Mouse (Mus musculus) urinary bladder, postnatal 10 days (tissue): ENCODE measurements around the gene Serpinb3b.
"Not testable (repeated sequence)": the region's sequence is repeated elsewhere in the genome, so short reads cannot be mapped to it uniquely, and the experiment has no call there.

ENCODE experiments used
- DNase-seq: peaks from one replicate; pipeline ENCODE4 v3.0.0; 2022; ENCODE audit warnings: low spot score

Gene Serpinb3b

GRCm38 (mm10) chr1:107278261-107278660 lies at the start of gene Serpinb3b, which contains the start of gene Serpinb3c:
Serpinb3b (minus strand) TSS chr1:107278361.
Serpinb3c (minus strand) TSS chr1:107278371.
- not testable (repeated sequence) for DNase-seq

- DNase-seq, result not testable (repeated sequence)
These were observed 35.0 kb downstream of the Serpinb3b start for GRCm38 (mm10) chr1:107243170-107243569.

- not testable (repeated sequence) for DNase-seq
These were observed 60.9 kb downstream of the Serpinb3b start for GRCm38 (mm10) chr1:107217276-107217675.

- DNase-seq, result not testable (repeated sequence)
These were observed 150.7 kb downstream of the Serpinb3b start for GRCm38 (mm10) chr1:107127453-107127852.
